Mouse (Mus musculus) MEL (cell line): Measurements from ENCODE around the gene Lbr. TPM values are rescaled to one million over a fixed set of nuclear protein-coding genes. Genes with fewer than 3 reads are reported as not detected.
A peak's percentile ranks its signal among the peaks of the same experiment; 100 is the strongest.

Experiments
- DNase-seq: peaks from one replicate; pipeline ENCODE4 v3.0.0; 2011; ENCODE audit warnings: low read depth, low spot score
- H3K27ac ChIP-seq: 2 replicates; pipeline ENCODE4 v1.5.1; 2012; ENCODE audit warnings: low read depth, mild to moderate bottlenecking, control low read depth, low read length, moderate library complexity; ENCODE audit not compliant: control insufficient read depth
- H3K27me3 ChIP-seq, 2 experiments: fragments of 150-350 bp in 1 of 2; sonication (generic) in 1 of 2; 2 replicates each; pipeline ENCODE4 v1.6.1; 2012; ENCODE audit warnings: low read length in 2 of 2, mild to moderate bottlenecking in 2 of 2, improper control_type of control experiment in 1 of 2, moderate library complexity in 1 of 2; ENCODE audit not compliant: insufficient read depth in 2 of 2, control insufficient read depth in 1 of 2
- H3K36me3 ChIP-seq, 2 experiments: 2 replicates each; pipeline ENCODE4 v1.6.1; 2012 to 2014; ENCODE audit warnings: low read length in 2 of 2, improper control_type of control experiment in 1 of 2, inconsistent platforms in 1 of 2, mild to moderate bottlenecking in 1 of 2; ENCODE audit not compliant: insufficient read depth in 2 of 2, control insufficient read depth in 1 of 2
- H3K4me1 ChIP-seq, 2 experiments: fragments of 150-350 bp in 1 of 2; sonication (generic) in 1 of 2; 2 replicates each; pipeline ENCODE4 v1.6.1; 2012; ENCODE audit warnings: low read length in 2 of 2, improper control_type of control experiment in 1 of 2, mild to moderate bottlenecking in 1 of 2; ENCODE audit not compliant: insufficient read depth in 2 of 2, control insufficient read depth in 1 of 2
- H3K4me3 ChIP-seq, 2 experiments: fragments of 150-350 bp in 1 of 2; sonication (generic) in 1 of 2; 2 replicates each; pipeline ENCODE4 v1.5.1; 2012; ENCODE audit warnings: low read depth in 2 of 2, low read length in 2 of 2, mild to moderate bottlenecking in 2 of 2, moderate library complexity in 2 of 2, control low read depth in 1 of 2, improper control_type of control experiment in 1 of 2; ENCODE audit not compliant: control insufficient read depth in 1 of 2, insufficient read depth in 1 of 2
- H3K79me2 ChIP-seq: 2 replicates; pipeline ENCODE4 v1.6.1; 2012; ENCODE audit warnings: mild to moderate bottlenecking, low read length, moderate library complexity; ENCODE audit not compliant: control insufficient read depth, poor library complexity, insufficient read depth
- H3K9ac ChIP-seq: 2 replicates; pipeline ENCODE4 v1.6.1; 2012; ENCODE audit warnings: low read depth, mild to moderate bottlenecking, control low read depth, low read length, moderate library complexity; ENCODE audit not compliant: control insufficient read depth, poor library complexity, severe bottlenecking
- H3K9me3 ChIP-seq: fragments of 150-350 bp; sonication (generic); replicated peaks from 2 replicates; pipeline ENCODE4 v1.6.1; 2012; ENCODE audit warnings: mild to moderate bottlenecking, low read length, improper control_type of control experiment, moderate library complexity; ENCODE audit not compliant: insufficient read depth
- BHLHE40 ChIP-seq: IDR thresholded peaks from 2 replicates; pipeline ENCODE4 v1.6.1; 2012; ENCODE audit warnings: low read depth, mild to moderate bottlenecking, inconsistent platforms, low read length, improper control_type of control experiment, borderline replicate concordance
- CHD1 ChIP-seq: IDR thresholded peaks from 2 replicates; pipeline ENCODE4 v1.6.1; 2012; ENCODE audit warnings: low read depth, mild to moderate bottlenecking, inconsistent platforms, low read length, improper control_type of control experiment
- ELF1 ChIP-seq: IDR thresholded peaks from 2 replicates; pipeline ENCODE4 v1.6.1; 2014; ENCODE audit warnings: low read depth, mild to moderate bottlenecking, inconsistent platforms, low read length, improper control_type of control experiment, moderate library complexity
- EP300 ChIP-seq, 2 experiments: IDR thresholded peaks; 2 replicates each; pipeline ENCODE4 v1.6.1; 2011; ENCODE audit warnings: improper control_type of control experiment in 2 of 2, low read length in 2 of 2, low read depth in 1 of 2, mild to moderate bottlenecking in 1 of 2
- ETS1 ChIP-seq: IDR thresholded peaks from 2 replicates; pipeline ENCODE4 v1.6.1; 2012; ENCODE audit warnings: low read depth, mild to moderate bottlenecking, inconsistent platforms, low read length, improper control_type of control experiment, moderate library complexity
- GATA1 ChIP-seq: IDR thresholded peaks from 2 replicates; pipeline ENCODE4 v1.6.1; 2011; ENCODE audit warnings: low read depth, low read length, improper control_type of control experiment
- MAFK ChIP-seq: IDR thresholded peaks from 2 replicates; pipeline ENCODE4 v1.6.1; 2011; ENCODE audit warnings: low read depth, mild to moderate bottlenecking, low read length, improper control_type of control experiment, borderline replicate concordance
- MAX ChIP-seq: IDR thresholded peaks from 2 replicates; pipeline ENCODE4 v1.6.1; 2011; ENCODE audit warnings: low read length, improper control_type of control experiment
- MXI1 ChIP-seq: IDR thresholded peaks from 2 replicates; pipeline ENCODE4 v1.6.1; 2011; ENCODE audit warnings: mild to moderate bottlenecking, low read depth, low read length, improper control_type of control experiment
- MYB ChIP-seq: IDR thresholded peaks from 2 replicates; pipeline ENCODE4 v1.6.1; 2011; ENCODE audit warnings: mild to moderate bottlenecking, low read depth, low read length, improper control_type of control experiment
- MYC ChIP-seq: IDR thresholded peaks from 2 replicates; pipeline ENCODE4 v1.6.1; 2011; ENCODE audit warnings: low read depth, mild to moderate bottlenecking, low read length, improper control_type of control experiment, moderate library complexity
- NELFE ChIP-seq: IDR thresholded peaks from 2 replicates; pipeline ENCODE4 v1.6.1; 2011; ENCODE audit warnings: low read depth, low read length, improper control_type of control experiment
- POLR2AphosphoS2 ChIP-seq: IDR thresholded peaks from 2 replicates; pipeline ENCODE4 v1.6.1; 2011; ENCODE audit warnings: low read length, improper control_type of control experiment
- POLR2AphosphoS5 ChIP-seq: IDR thresholded peaks from 2 replicates; pipeline ENCODE4 v1.6.1; 2012; ENCODE audit warnings: low read depth, borderline replicate concordance, mild to moderate bottlenecking, inconsistent platforms, low read length, moderate library complexity, mixed read lengths
- RCOR1 ChIP-seq: IDR thresholded peaks from 2 replicates; pipeline ENCODE4 v1.6.1; 2012; ENCODE audit warnings: low read depth, mild to moderate bottlenecking, inconsistent platforms, low read length, improper control_type of control experiment
- SMC3 ChIP-seq: IDR thresholded peaks from 2 replicates; pipeline ENCODE4 v1.6.1; 2011; ENCODE audit warnings: low read depth, low read length, improper control_type of control experiment
- TAL1 ChIP-seq: IDR thresholded peaks from 2 replicates; pipeline ENCODE4 v1.6.1; 2012; ENCODE audit warnings: mild to moderate bottlenecking, inconsistent platforms, low read length, moderate library complexity, mixed read lengths
- TCF12 ChIP-seq: IDR thresholded peaks from 2 replicates; pipeline ENCODE4 v1.6.1; 2014; ENCODE audit warnings: low read depth, mild to moderate bottlenecking, inconsistent platforms, low read length, improper control_type of control experiment, moderate library complexity
- ZKSCAN1 ChIP-seq: IDR thresholded peaks from 2 replicates; pipeline ENCODE4 v1.6.1; 2012; ENCODE audit warnings: low read depth, mild to moderate bottlenecking, inconsistent platforms, low read length, improper control_type of control experiment, moderate library complexity
- ZMIZ1 ChIP-seq: IDR thresholded peaks from 2 replicates; pipeline ENCODE4 v1.6.1; 2012; ENCODE audit warnings: low read depth, mild to moderate bottlenecking, inconsistent platforms, low read length, improper control_type of control experiment, moderate library complexity
- polyA plus RNA-seq, 2 experiments: library from polyadenylated mRNA; stranded (reverse) in 1 of 2; unstranded in 1 of 2; fragments of >175 nt in 1 of 2; fragments of >200 nt in 1 of 2; gene quantifications; 2 replicates each; pipeline versions ENCODE4 v1.2.1 to v1.2.4; 2012; ENCODE audit warnings: low replicate concordance in 2 of 2, low read depth in 1 of 2; ENCODE audit not compliant: insufficient read length in 2 of 2, insufficient read depth in 1 of 2, missing spikeins in 1 of 2
- total RNA-seq: library from RNA; depleted of rRNA; stranded (reverse); fragments of 300-350 nt; gene quantifications from 2 replicates; pipeline ENCODE4 v1.2.3, GENCODE M21; 2012

The Lbr gene
- total and polyA plus RNA-seq, 3 experiments = 106 to 120 TPM; not detected in 1

DNA sequence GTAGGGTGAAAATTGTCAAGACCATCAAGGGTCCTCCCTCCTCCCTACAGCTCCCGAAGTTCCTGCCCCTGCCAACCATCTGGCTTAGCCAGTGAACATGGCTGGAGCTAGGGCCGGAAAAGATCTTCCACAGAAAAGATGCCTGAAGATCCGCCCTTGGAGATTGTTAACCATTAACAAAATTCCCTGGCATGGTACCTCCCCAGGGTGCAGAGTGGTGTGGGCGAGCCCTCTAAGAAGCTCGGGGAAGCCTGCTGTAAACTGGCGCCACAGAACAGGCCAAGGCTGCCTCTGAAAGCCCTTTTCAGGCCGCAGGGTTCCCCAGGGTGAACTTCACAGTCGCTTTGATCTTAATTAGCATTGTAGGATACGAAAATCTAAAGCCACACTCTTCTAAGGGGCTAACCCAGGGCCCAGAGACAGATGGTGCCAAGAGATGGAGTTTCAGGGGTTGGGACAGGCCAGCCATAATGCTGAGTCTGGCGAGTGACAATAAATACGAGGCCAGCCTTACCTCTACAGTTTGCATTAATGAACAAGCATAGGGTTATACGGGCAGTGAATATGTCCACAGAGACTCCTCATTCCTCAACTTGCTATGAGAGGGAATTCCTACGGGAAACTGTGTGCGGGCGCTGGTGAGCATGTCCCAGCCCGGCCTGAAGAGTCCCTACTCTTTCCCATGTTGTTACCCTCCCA is 20.0 kb upstream of the Lbr start:
- TF ChIP-seq GATA1 (no peak), MYB (no peak), MXI1 (no peak), POLR2AphosphoS2 (no peak)
- H3K36me3 ChIP-seq = peaks cover 0 to 13% of the 10 kb centered on the region in 2 experiments; a peak in 2 of 4 replicates
- H3K79me2 ChIP-seq = no peaks in the 10 kb centered on the region
- H3K4me3 ChIP-seq = no peak overlapping the region
- peaks cover 2 to 35% of the 10 kb centered on the region in 2 experiments; a peak in 3 of 4 replicates for H3K4me1 ChIP-seq
- H3K9me3 ChIP-seq = no peaks in the 10 kb centered on the region
- H3K9ac ChIP-seq = no peak overlapping the region
- H3K27ac ChIP-seq = no peak overlapping the region
- H3K27me3 ChIP-seq = no peaks in the 10 kb centered on the region
- DNase-seq = no peak

DNA sequence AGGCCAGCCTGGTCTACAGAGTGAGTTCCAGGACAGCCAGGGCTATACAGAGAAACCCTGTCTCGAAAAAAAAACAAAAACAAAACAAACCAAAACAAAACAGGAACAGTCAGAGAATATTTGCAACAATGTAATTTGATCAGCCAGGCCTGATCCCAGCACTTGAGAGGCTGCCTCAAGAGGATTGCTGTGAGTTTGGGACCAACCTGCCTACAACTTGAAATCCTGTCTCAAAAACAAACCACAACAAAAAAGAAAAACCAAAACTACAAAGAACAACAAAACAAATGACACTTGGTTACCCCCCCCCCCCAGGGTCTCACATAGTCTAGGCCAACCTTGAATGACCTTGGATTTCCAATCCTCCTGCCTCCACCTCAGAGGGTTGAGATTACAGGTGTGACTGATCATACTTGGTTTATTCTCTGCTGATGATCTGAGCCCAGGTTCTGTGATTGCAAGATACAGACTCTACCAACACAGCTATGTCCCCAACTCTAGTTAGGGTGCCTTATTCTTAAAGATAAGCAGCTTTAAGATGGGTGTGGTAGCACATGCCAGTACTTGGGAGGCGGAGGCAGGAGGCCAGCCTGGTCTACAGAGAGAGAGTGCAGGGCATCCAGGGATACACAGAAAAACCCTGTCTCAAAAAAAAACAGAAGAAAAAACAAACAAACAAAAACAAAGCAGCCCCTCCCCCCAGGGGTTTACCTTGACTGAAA is 18.5 kb upstream of the Lbr start:
- Histone ChIP-seq H3K27ac (peak overlapping the region; percentile 82), H3K27me3 (no peaks in the 10 kb centered on the region), H3K4me3 (peak overlapping the region in 1 of 2 experiments; percentile 26; a peak in 1 of 4 replicates), H3K4me1 (peaks cover 2 to 35% of the 10 kb centered on the region in 2 experiments; a peak in 3 of 4 replicates), H3K79me2 (no peaks in the 10 kb centered on the region), H3K9me3 (no peaks in the 10 kb centered on the region), H3K9ac (peak overlapping the region; percentile 27), H3K36me3 (peaks cover 0 to 13% of the 10 kb centered on the region in 2 experiments; a peak in 2 of 4 replicates)
- peak; percentile 64 for DNase-seq
- TF ChIP-seq POLR2AphosphoS5 (no peak), MXI1 (peak; percentile 65; the same call in 1 of the 2 replicates), EP300 (IDR thresholded peaks at IDR 0.05; ENCODE audit: low read depth in 1 of 2, low read length in 2 of 2) (peak; percentile 74 to 77), GATA1 (peak; percentile 80), ELF1 (0 out of 2 replicates have a peak, but pooled peaks have one; percentile 11), TAL1 (peak; percentile 71), ZMIZ1 (no peak), MAFK (no peak), MYB (peak; percentile 36; the same call in 1 of the 2 replicates), SMC3 (0 out of 2 replicates have a peak, but pooled peaks have one; percentile 1), ETS1 (peak; percentile 52; the same call in 1 of the 2 replicates), MAX (0 out of 2 replicates have a peak, but pooled peaks have one; percentile 55), RCOR1 (peak; percentile 92), NELFE (0 out of 2 replicates have a peak, but pooled peaks have one; percentile 11), BHLHE40 (peak; percentile 80; the same call in 1 of the 2 replicates), MYC (peak; percentile 60; the same call in 1 of the 2 replicates), TCF12 (peak; percentile 61; the same call in 1 of the 2 replicates), ZKSCAN1 (no peak), CHD1 (no peak)
